In genomic region chr10:40716296-40716695, GRCm38 (mm10) we compare ENCODE assay signal across 21 mouse cellular contexts. TPM values are rescaled to one million over a fixed set of nuclear protein-coding genes. Genes with fewer than 3 reads are reported as not detected.
DNase-seq lines count a peak whose midpoint lies in the region; ATAC-seq and TF ChIP-seq lines count a peak whose summit lies in the region.
"Had no signal": no experiment of that assay in that cellular context is flagged by ENCODE, and none has a peak within 500 bp of the region (broad histone marks: within the 10 kb centered on the region; RNA-seq: fewer than 3 reads in every experiment).

No protein-coding gene starts in this region.

- TF ChIP-seq POLR2A in lung, adult 2 months (IDR thresholded peaks at IDR 0.05; ENCODE audit: borderline replicate concordance, extremely low read depth, low read depth, low read length), result no peak

- intact Hi-C loops in heart, postnatal 14 days (cut with DNase I), result no loop called here

- no peak overlapping the region for H3K9ac ChIP-seq in lung, embryonic 14.5 days
- H3K9ac ChIP-seq in limb, embryonic 11.5 days (ENCODE audit: low read length), result no peak overlapping the region
- H3K9ac ChIP-seq: hindbrain, embryonic 14.5 days; liver, embryonic 13.5 days; midbrain, embryonic 15.5 days; neural tube, embryonic 15.5 days; stomach, embryonic 15.5 days had no signal

- no peaks in the 10 kb centered on the region for H3K27me3 ChIP-seq in lung, embryonic 14.5 days (ENCODE audit: insufficient read depth, low read length)
- no peaks in the 10 kb centered on the region for H3K27me3 ChIP-seq in limb, embryonic 11.5 days (ENCODE audit: control insufficient read depth, insufficient read depth, low read length)
- H3K27me3 ChIP-seq: liver, embryonic 13.5 days; midbrain, embryonic 15.5 days; neural tube, embryonic 15.5 days; stomach, embryonic 15.5 days had no signal

- TF ChIP-seq CTCF in lung, embryonic 14.5 days (IDR thresholded peaks at IDR 0.05; ENCODE audit: low read depth), result no peak
- TF ChIP-seq CTCF in lung, adult 2 months (IDR thresholded peaks at IDR 0.05; ENCODE audit: insufficient read depth, low read length), result no peak

- 51% methylated on average over 8 of the region's 8 CpGs for WGBS in lung, embryonic 14.5 days
- 50% methylated on average over 8 of the region's 8 CpGs for WGBS in lung, adult 2 months
- 81% methylated on average over 8 of the region's 8 CpGs for WGBS in limb, embryonic 11.5 days

- no peak overlapping the region for H3K4me3 ChIP-seq in lung, embryonic 14.5 days (ENCODE audit: low read depth, low read length)
- no peak overlapping the region for H3K4me3 ChIP-seq in lung, adult 2 months (replicated peaks; ENCODE audit: extremely low read depth, low read depth, low read length)
- H3K4me3 ChIP-seq in limb, embryonic 11.5 days (ENCODE audit: low read depth, low read length), result no peak overlapping the region
- H3K4me3 ChIP-seq: gastrocnemius, adult 2 months; liver, embryonic 13.5 days; megakaryocyte, embryonic 14.5 days; midbrain, embryonic 15.5 days; neural tube, embryonic 15.5 days; stomach, embryonic 15.5 days had no signal

- H3K36me3 ChIP-seq in lung, embryonic 14.5 days (ENCODE audit: insufficient read depth), result no peaks in the 10 kb centered on the region
- H3K36me3 ChIP-seq in limb, embryonic 11.5 days (ENCODE audit: control insufficient read depth, insufficient read depth, low read length), result no peaks in the 10 kb centered on the region
- H3K36me3 ChIP-seq: liver, embryonic 13.5 days; midbrain, embryonic 15.5 days; neural tube, embryonic 15.5 days; stomach, embryonic 15.5 days had no signal

- H3K4me2 ChIP-seq in lung, embryonic 14.5 days, result no peak overlapping the region
- no peak overlapping the region for H3K4me2 ChIP-seq in limb, embryonic 11.5 days (ENCODE audit: low read depth, severe bottlenecking)
- H3K4me2 ChIP-seq: hindbrain, embryonic 14.5 days; liver, embryonic 13.5 days; midbrain, embryonic 15.5 days; neural tube, embryonic 15.5 days; stomach, embryonic 15.5 days had no signal

- no peak overlapping the region for H3K27ac ChIP-seq in lung, embryonic 14.5 days (ENCODE audit: low read depth)
- H3K27ac ChIP-seq in limb, embryonic 11.5 days (replicated peaks; ENCODE audit: low read depth, low read length), result no peak overlapping the region
- H3K27ac ChIP-seq: gastrocnemius, adult 2 months; hindbrain, embryonic 14.5 days; liver, embryonic 13.5 days; midbrain, embryonic 15.5 days; neural tube, embryonic 15.5 days; stomach, embryonic 15.5 days had no signal

- H3K9me3 ChIP-seq in lung, embryonic 14.5 days (ENCODE audit: low read depth, low read length), result no peaks in the 10 kb centered on the region
- H3K9me3 ChIP-seq in limb, embryonic 11.5 days (ENCODE audit: control insufficient read depth, low read length), result no peaks in the 10 kb centered on the region
- H3K9me3 ChIP-seq: liver, embryonic 13.5 days; megakaryocyte, embryonic 14.5 days; midbrain, embryonic 15.5 days; neural tube, embryonic 15.5 days; stomach, embryonic 15.5 days had no signal

- H3K4me1 ChIP-seq in lung, embryonic 14.5 days (ENCODE audit: insufficient read depth), result peaks cover 5% of the 10 kb centered on the region
- H3K4me1 ChIP-seq in lung, adult 2 months (ENCODE audit: control insufficient read depth, insufficient read depth, low read length), result no peaks in the 10 kb centered on the region
- H3K4me1 ChIP-seq in limb, embryonic 11.5 days (ENCODE audit: control insufficient read depth, insufficient read depth, low read length), result no peaks in the 10 kb centered on the region
- H3K4me1 ChIP-seq: midbrain, embryonic 15.5 days had no signal

- peak; percentile 2 for DNase-seq in embryo, embryonic 10 days (ENCODE audit: low spot score)
- DNase-seq in embryo, embryonic 9.5 days (ENCODE audit: extremely low spot score), result no peak
- peak; percentile 12 for DNase-seq in heart, postnatal 4 days
- no peak for DNase-seq in heart, postnatal 14 days
- DNase-seq in lung, embryonic 14.5 days, result peak; percentile 65
- DNase-seq in lung, adult 2 months, result no peak
- peak; percentile 17 for DNase-seq in limb, embryonic 11.5 days (ENCODE audit: low spot score)
- no peak for DNase-seq in thymus, adult 18-20 months
- DNase-seq: adrenal gland, adult 2 months; cerebellum, adult 2 months; gastrocnemius, adult 2 months; kidney, adult 8-10 months; kidney, postnatal 36 days; liver, embryonic 13.5 days; right cerebral cortex, postnatal 25 days had no signal

- no peak for ATAC-seq in lung, embryonic 14.5 days (ENCODE audit: insufficient read depth)
- ATAC-seq in limb, embryonic 11.5 days (ENCODE audit: insufficient number of reproducible peaks, low FRiP score, low TSS enrichment, low read depth), result no peak
- ATAC-seq: forebrain, embryonic 16.5 days; midbrain, embryonic 15.5 days had no signal

RNA-seq across cellular contexts. Expression of gene Mettl24, which starts 33.2 kb away (rescaled TPM):
- 1 to 10 TPM; 2.2 to 2.6 TPM for total RNA-seq in heart, postnatal 4 days (2021)
- total RNA-seq in heart, postnatal 14 days (2021), result 1 to 10 TPM; 1.4 to 1.5 TPM
- 3.5 and 3.6 TPM in 2 replicates for polyA plus RNA-seq in lung, embryonic 14.5 days (2014; fragmentation: Nextera tagmentation; extraction: Ambion mirVana)
- 16.9 and 18.2 TPM in 2 replicates for polyA plus RNA-seq in lung, adult 2 months (2012; rRNA removed)
- polyA plus RNA-seq in limb, embryonic 11.5 days (2014; fragmentation: Nextera tagmentation; extraction: Ambion mirVana), result 1.2 and 1.3 TPM in 2 replicates

Comparison
In these comparisons a context has a peak if more than half of its experiments do, and no peak if none do; other contexts are left out.
1. DNase-seq: peak in embryo, embryonic 10 days (single experiment), heart, postnatal 4 days (single experiment), lung, embryonic 14.5 days (single experiment) and limb, embryonic 11.5 days (single experiment); none in embryo, embryonic 9.5 days (single experiment), heart, postnatal 14 days (0 of 2), lung, adult 2 months (single experiment) and thymus, adult 18-20 months (0 of 2).